Mouse (Mus musculus) CD8-positive naive resting alpha-beta T cell, adult 2 months (primary cell): ENCODE data around the gene Atp2a2.

ENCODE experiments used
- DNase-seq, 2 experiments: peaks; one replicate each; pipeline ENCODE4 v3.0.0; 2022; ENCODE audit warnings: low read depth in 2 of 2, low spot score in 2 of 2

Atp2a2 gene

GRCm38 (mm10) chr5:122415465-122415864, 86.6 kb downstream of the Atp2a2 start:
- no peak for DNase-seq

DNA sequence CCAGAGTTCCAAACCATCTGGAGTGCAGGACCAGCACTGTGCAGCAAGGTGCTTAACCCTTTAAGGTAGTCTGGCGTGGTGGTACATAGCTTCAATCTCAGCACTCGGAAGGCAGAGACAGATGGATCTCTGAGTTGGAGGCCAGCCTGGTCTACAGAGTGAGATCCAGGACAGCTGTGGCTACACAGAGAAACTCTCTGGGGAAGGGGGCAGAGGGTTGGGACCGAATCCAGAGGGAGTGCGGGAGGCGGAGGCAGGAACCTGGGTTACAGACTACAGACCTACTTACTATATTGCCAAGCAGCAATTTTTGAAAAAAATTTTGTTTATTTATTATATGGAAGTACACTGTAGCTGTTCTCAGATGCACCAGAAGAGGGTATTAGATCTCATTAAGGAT, 87.7 kb downstream of the Atp2a2 start:
- no peak for DNase-seq

- no peak for DNase-seq
Measured at GRCm38 (mm10) chr5:122412826-122413225, 89.2 kb downstream of the Atp2a2 start.

DNA sequence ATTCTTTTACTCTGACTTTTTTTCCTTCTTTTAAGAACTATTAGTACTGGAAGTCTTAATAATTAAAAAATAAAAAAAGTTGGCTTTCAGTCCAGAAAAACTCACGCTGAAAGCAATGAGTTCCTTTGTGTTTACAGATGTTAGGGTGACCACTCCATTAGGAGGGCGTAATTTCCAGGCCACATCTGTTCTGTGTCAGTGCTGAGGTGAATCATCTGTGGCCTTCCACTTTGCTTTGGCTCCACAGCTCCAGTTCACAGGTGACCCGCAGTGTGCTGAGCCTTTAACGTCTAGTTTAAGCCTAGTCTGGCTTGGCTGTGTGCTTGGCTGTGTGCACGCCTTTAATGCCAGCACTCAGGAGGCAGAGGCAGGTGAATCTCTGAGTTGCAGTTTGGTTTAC, 90.1 kb downstream of the Atp2a2 start:
- DNase-seq = no peak

DNA sequence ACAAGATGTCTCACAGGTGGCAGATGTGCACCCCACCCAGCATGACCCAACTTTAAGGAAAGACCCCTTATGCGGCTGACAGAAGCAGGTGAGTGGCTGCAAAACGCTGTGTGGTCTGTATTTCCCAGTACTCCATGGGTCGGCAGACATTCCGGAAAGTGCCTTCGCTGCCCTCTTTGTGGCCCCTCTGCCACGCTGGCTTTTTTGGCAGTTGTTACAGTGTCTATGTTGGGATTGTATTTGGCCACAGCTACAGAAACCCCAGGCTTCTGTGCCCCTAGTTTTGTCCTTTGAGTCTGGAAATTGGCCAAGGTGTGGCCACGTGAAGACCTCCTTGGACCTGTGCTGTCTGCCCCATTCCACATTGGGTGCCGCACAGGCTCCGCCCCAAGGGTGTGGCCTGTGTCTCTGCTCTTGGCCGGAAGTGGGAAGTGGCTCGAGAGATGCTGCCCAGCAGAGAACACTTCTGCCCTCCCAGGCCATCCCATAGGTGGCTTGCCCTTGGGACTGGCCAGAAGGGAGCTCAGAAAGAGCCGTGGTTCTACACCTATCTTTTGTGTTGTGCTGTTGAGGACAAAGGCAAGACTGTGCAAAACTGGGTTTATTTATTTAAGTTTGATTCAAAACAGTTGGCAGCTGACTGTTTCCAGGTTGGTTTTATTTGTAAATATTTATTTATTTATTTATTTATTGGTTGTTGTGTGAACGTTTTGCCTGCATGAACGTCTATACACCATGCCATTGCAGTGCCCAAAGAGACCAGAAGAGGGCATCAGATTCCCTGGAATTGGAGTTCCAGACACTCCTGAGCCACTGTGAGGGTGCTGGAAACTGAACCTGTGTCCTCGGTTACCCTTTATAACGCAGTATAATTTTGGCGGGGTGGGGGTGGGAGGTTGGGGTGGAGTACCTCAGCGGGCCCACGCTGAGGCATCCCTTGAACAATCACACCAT, 92.1 kb downstream of the Atp2a2 start:
- no peak for DNase-seq

GRCm38 (mm10) chr5:122405537-122405936, 96.5 kb downstream of the Atp2a2 start:
- DNase-seq = no peak
